Mouse (Mus musculus): ENCODE results near the gene Tsc22d4. TPM values are rescaled to one million over a fixed set of nuclear protein-coding genes. Genes with fewer than 3 reads are reported as not detected.
A peak's percentile ranks its signal among the peaks of the same experiment; 100 is the strongest.

Gene Tsc22d4
- polyA plus RNA-seq, 2 experiments, result 23.0 to 49.7 TPM

DNA sequence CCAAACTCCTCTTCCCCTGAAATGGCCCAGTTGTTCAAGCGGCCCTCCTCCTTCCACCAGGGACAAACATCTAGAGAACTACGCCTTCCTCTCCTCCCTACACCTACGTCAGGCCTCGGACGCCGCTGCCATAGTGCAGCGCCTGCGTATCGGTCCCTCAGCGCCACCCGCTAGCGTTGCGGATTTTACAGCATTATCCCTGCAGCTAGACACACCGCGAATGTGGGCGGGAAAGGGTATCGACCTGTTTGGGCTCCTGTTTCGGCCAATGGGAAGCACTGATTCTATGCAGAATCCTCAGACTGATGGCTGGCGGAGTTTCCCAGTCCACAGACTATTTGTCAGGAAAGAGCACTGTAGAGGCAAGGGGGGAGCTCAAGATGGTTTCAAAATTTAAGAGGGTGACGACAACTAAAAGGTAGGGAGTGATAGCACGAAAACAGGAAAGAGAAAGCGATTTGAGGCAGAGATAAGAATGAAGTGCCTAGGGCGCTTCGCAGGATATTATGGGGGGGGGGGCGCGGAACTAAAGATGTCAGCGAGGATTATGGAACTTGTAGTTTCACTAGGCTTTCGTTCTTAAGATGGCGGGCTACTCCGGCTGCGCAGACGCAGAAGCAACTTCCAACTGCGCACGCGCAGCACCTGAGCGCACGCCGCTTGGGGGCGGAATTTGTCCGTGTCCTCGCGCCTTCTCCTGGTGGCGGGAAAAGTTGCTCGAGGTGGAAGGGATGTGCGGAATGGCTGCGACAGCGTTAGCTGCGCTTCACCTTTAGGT is 41.8 kb downstream of the Tsc22d4 start, which contains the start of the genes Mepce and Zcwpw1:
Mepce (minus strand) TSS at position 505 of the 778 bp plus-strand sequence.
Zcwpw1 (plus strand) TSS at position 648 of the 778 bp plus-strand sequence.
- Histone ChIP-seq H3K36me3 (replicated peaks; ENCODE audit: control insufficient read depth, insufficient read depth, low read depth) (peaks cover 19% of the 10 kb centered on the region), H3K4me1 (replicated peaks; ENCODE audit: control insufficient read depth in 2 of 2, insufficient read depth in 2 of 2, low read length in 1 of 2) (peaks cover 8 to 21% of the 10 kb centered on the region in 2 experiments), H3K27me3 (ENCODE audit: control insufficient read depth, insufficient read depth, low read length) (no peaks in the 10 kb centered on the region), H3K4me2 (ENCODE audit: low read depth) (peak within 1 kb of the TSS; percentile 84), H3K4me3 (ENCODE audit: insufficient read depth in 1 of 2, low read depth in 2 of 2, low read length in 2 of 2) (peak within 1 kb of the TSS; percentile 85 to 88), H3K27ac (peak within 1 kb of the TSS; percentile 99), H3K9me3 (ENCODE audit: control insufficient read depth, low read length) (peaks cover 2% of the 10 kb centered on the region; the same call in 1 of the 2 replicates), H3K9ac (replicated peaks) (peak within 1 kb of the TSS; percentile 86)
- DNase-seq (ENCODE audit: low read depth in 3 of 3, low spot score in 3 of 3) (peak; percentile 86 to 92 (median 92)), ATAC-seq (ENCODE audit: insufficient read depth) (peak; percentile 70)
- under 1% methylated on average over 48 of the region's 48 CpGs for WGBS (ENCODE audit: insufficient replicate concordance)
- peak; percentile 89 for TF ChIP-seq CTCF (IDR thresholded peaks at IDR 0.05; ENCODE audit: low read depth)
- TF ChIP-seq EP300 (IDR thresholded peaks at IDR 0.05; ENCODE audit: low read depth), result peak; percentile 18; the same call in 1 of the 2 replicates

DNA sequence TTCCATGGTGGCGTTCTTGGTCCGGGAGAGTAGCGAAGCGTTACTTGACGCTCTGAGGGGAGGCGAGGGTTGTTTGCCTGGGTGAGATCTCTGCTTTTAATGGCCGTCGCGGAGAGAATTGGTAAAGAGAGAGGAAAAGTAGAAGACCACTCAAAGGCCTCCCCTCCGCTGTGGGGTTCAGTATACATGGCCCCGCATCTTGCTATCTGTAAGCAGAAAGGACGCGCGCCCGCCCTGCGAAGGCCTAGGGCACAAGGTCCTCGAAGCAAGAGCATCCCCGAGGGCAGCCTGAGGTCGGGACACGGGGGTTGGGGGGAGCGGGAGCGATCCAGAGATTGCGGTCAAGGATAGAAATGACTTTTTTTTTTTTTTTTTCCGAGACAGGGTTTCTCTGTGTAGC is 42.6 kb downstream of the Tsc22d4 start:
- Histone ChIP-seq H3K36me3 (replicated peaks; ENCODE audit: control insufficient read depth, insufficient read depth, low read depth) (peaks cover 10% of the 10 kb centered on the region), H3K4me1 (replicated peaks; ENCODE audit: control insufficient read depth in 2 of 2, insufficient read depth in 2 of 2, low read length in 1 of 2) (peaks cover 8 to 21% of the 10 kb centered on the region in 2 experiments), H3K27ac (no peak overlapping the region), H3K9me3 (ENCODE audit: control insufficient read depth, low read length) (peaks cover 2% of the 10 kb centered on the region; the same call in 1 of the 2 replicates), H3K4me3 (ENCODE audit: insufficient read depth in 1 of 2, low read depth in 2 of 2, low read length in 2 of 2) (no peak overlapping the region), H3K4me2 (ENCODE audit: low read depth) (peak overlapping the region; percentile 84), H3K27me3 (ENCODE audit: control insufficient read depth, insufficient read depth, low read length) (no peaks in the 10 kb centered on the region), H3K9ac (replicated peaks) (no peak overlapping the region)
- no peak for TF ChIP-seq CTCF (IDR thresholded peaks at IDR 0.05; ENCODE audit: low read depth)
- no peak for TF ChIP-seq EP300 (IDR thresholded peaks at IDR 0.05; ENCODE audit: low read depth)
- 68% methylated on average over 24 of the region's 24 CpGs for WGBS (ENCODE audit: insufficient replicate concordance)
- DNase-seq (ENCODE audit: low read depth in 3 of 3, low spot score in 3 of 3) (no peak), ATAC-seq (ENCODE audit: insufficient read depth) (no peak)

DNA sequence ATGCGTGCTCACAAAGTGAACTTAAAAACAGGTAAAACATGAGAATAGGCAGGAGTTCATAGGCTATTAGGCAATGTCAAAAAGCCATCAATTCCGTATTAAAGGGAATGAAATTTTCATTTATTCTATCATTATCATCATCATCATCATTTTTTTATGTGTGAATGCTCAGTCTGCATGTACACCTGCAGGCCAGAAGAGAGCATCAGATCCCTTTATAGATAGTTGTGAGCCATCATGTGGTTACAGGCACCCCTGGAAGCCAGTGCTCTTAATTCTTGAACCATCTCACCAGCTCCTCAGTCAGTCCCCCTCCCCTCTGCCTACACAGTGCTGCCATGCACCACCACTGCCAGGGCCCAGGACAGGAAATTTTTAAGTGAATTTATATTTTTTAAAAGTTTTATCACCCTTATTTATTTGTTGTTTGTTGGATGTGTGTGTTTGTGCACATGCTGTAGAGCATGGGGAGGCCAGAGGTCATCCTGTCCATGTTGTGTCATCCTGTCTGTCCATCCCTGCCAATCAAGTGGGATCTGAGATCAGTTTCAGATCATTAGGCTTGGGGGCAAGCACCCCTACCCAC is 43.5 kb downstream of the Tsc22d4 start:
- no peak overlapping the region for H3K27ac ChIP-seq
- H3K4me1 ChIP-seq (replicated peaks; ENCODE audit: control insufficient read depth in 2 of 2, insufficient read depth in 2 of 2, low read length in 1 of 2), result peaks cover 8 to 15% of the 10 kb centered on the region in 2 experiments
- no peak overlapping the region for H3K9ac ChIP-seq (replicated peaks)
- no peak overlapping the region for H3K4me3 ChIP-seq (ENCODE audit: insufficient read depth in 1 of 2, low read depth in 2 of 2, low read length in 2 of 2)
- no peak for TF ChIP-seq CTCF (IDR thresholded peaks at IDR 0.05; ENCODE audit: low read depth)
- no peak for TF ChIP-seq EP300 (IDR thresholded peaks at IDR 0.05; ENCODE audit: low read depth)
- H3K4me2 ChIP-seq (ENCODE audit: low read depth), result no peak overlapping the region
- ATAC-seq (ENCODE audit: insufficient read depth), result no peak
- H3K36me3 ChIP-seq (replicated peaks; ENCODE audit: control insufficient read depth, insufficient read depth, low read depth), result peaks cover 5% of the 10 kb centered on the region; the same call in 1 of the 2 replicates
- peaks cover 2% of the 10 kb centered on the region; the same call in 1 of the 2 replicates for H3K9me3 ChIP-seq (ENCODE audit: control insufficient read depth, low read length)
- H3K27me3 ChIP-seq (ENCODE audit: control insufficient read depth, insufficient read depth, low read length), result no peaks in the 10 kb centered on the region
- WGBS (ENCODE audit: insufficient replicate concordance), result 84% methylated on average over 2 of the region's 2 CpGs
- no peak for DNase-seq (ENCODE audit: low read depth in 3 of 3, low spot score in 3 of 3)

DNA sequence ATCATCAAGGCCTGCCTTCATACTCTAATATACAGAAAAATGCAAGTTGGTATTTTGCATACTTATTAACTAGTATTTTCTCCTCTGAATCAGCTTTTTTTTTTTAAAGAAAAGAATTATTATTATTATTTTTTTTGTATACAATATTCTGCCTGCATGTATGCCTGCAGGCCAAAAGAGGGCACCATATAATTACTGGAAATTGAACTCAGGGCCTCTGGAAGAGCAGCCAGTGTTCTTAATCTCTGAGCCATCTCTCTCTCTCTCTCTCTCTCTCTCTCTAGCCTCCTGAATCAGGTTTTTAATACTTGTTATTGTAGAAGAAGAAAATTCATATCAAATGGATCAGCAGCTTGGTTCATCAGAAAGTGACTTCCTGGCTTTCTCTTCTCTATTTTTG is 46.0 kb downstream of the Tsc22d4 start:
- Histone ChIP-seq H3K36me3 (replicated peaks; ENCODE audit: control insufficient read depth, insufficient read depth, low read depth) (no peaks in the 10 kb centered on the region), H3K4me1 (replicated peaks; ENCODE audit: control insufficient read depth in 2 of 2, insufficient read depth in 2 of 2, low read length in 1 of 2) (peaks cover 4 to 5% of the 10 kb centered on the region in 2 experiments), H3K9me3 (ENCODE audit: control insufficient read depth, low read length) (peaks cover 2% of the 10 kb centered on the region; the same call in 1 of the 2 replicates), H3K27ac (no peak overlapping the region), H3K9ac (replicated peaks) (no peak overlapping the region), H3K4me2 (ENCODE audit: low read depth) (no peak overlapping the region), H3K27me3 (ENCODE audit: control insufficient read depth, insufficient read depth, low read length) (no peaks in the 10 kb centered on the region), H3K4me3 (ENCODE audit: insufficient read depth in 1 of 2, low read depth in 2 of 2, low read length in 2 of 2) (no peak overlapping the region)
- TF ChIP-seq EP300 (IDR thresholded peaks at IDR 0.05; ENCODE audit: low read depth) (no peak), CTCF (IDR thresholded peaks at IDR 0.05; ENCODE audit: low read depth) (peak; percentile 25; the same call in 1 of the 2 replicates)
- ATAC-seq (ENCODE audit: insufficient read depth) (no peak), DNase-seq (ENCODE audit: low read depth in 3 of 3, low spot score in 3 of 3) (no peak)

DNA sequence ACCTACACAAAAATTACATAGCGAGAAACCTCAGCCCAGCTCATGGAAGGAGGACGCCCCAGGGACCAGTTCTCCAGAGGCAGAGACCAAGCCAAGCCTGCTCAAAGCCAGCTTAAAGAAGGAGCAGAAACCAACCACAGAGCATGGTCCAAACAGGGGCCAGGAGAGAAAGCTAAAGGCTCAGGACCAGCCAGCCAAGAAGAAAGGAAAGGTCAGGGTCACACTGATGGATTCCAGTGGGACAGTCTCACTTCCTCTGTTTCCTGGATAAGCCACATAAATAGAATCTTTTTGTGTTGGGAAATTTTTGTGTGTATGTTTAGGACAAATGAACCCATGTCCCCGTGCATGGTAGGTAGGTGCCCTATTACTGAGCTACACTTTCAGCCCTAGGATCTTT is 51.1 kb downstream of the Tsc22d4 start:
- TF ChIP-seq CTCF (IDR thresholded peaks at IDR 0.05; ENCODE audit: low read depth), result no peak
- no peak overlapping the region for H3K4me3 ChIP-seq (ENCODE audit: insufficient read depth in 1 of 2, low read depth in 2 of 2, low read length in 2 of 2)
- H3K9me3 ChIP-seq (ENCODE audit: control insufficient read depth, low read length), result no peaks in the 10 kb centered on the region
- DNase-seq (ENCODE audit: low read depth in 3 of 3, low spot score in 3 of 3) (no peak), ATAC-seq (ENCODE audit: insufficient read depth) (no peak)
- no peaks in the 10 kb centered on the region for H3K36me3 ChIP-seq (replicated peaks; ENCODE audit: control insufficient read depth, insufficient read depth, low read depth)
- 52% methylated on average over 3 of the region's 3 CpGs for WGBS (ENCODE audit: insufficient replicate concordance)
- no peaks in the 10 kb centered on the region for H3K27me3 ChIP-seq (ENCODE audit: control insufficient read depth, insufficient read depth, low read length)
- H3K4me1 ChIP-seq (replicated peaks; ENCODE audit: control insufficient read depth in 2 of 2, insufficient read depth in 2 of 2, low read length in 1 of 2), result no peaks in the 10 kb centered on the region
- no peak overlapping the region for H3K27ac ChIP-seq
- H3K4me2 ChIP-seq (ENCODE audit: low read depth), result no peak overlapping the region
- no peak overlapping the region for H3K9ac ChIP-seq (replicated peaks)
